Mouse (Mus musculus) megakaryocyte progenitor cell, adult 5-6 weeks (primary cell): ENCODE measurements around the gene Uxs1. TPM values are rescaled to one million over a fixed set of nuclear protein-coding genes. Genes with fewer than 3 reads are reported as not detected.

Experiments used
- ATAC-seq: replicated peaks from 2 replicates; pipeline ENCODE4 v1.8.0; 2016; ENCODE audit warnings: mild to moderate bottlenecking, moderate TSS enrichment, inconsistent platforms; ENCODE audit not compliant: poor library complexity
- total RNA-seq, 2 experiments: library from RNA; stranded (forward) in 1 of 2; stranded (reverse) in 1 of 2; fragments of 157-497, 149-512 nt in 1 of 2; fragments of 200-1000 nt in 1 of 2; gene quantifications; 2 replicates each; pipeline versions ENCODE4 v1.2.3 to v1.2.4; 2015 to 2017

Gene Uxs1
- total RNA-seq, 2 experiments from 2014 or later = 28.0 to 49.6 TPM

GRCm38 (mm10) chr1:43732657-43733056 lies 94.9 kb downstream of the Uxs1 start:
- ATAC-seq = no peak

DNA sequence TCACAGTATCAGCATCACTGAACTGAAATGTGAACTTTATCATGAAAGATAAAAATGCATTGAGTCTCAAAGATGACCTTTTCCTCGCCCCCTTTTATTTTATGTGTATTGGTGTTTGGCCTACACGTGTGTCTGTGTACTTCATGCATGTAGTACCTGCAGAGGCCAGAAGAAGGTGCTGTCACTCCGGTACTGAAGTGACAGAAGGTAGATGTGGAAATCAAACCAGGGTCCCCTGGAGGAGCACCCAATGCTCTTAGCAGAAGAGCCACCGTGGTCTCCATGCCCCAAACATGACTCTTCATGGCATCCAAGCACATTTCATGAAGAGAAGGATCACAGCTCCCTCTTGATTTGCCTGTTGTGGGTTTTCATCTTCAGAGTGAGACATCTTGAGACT lies 95.5 kb downstream of the Uxs1 start:
- ATAC-seq = 0 out of 2 replicates have a peak, but pooled peaks have one; percentile 42

GRCm38 (mm10) chr1:43730491-43730924 lies 97.1 kb downstream of the Uxs1 start, which contains the start of gene 1500015O10Rik:
Gene 1500015O10Rik (plus strand): TSS chr1:43730602.
- no peak for ATAC-seq

- no peak for ATAC-seq
Observed at GRCm38 (mm10) chr1:43722459-43722858, 105.1 kb downstream of the Uxs1 start.

DNA sequence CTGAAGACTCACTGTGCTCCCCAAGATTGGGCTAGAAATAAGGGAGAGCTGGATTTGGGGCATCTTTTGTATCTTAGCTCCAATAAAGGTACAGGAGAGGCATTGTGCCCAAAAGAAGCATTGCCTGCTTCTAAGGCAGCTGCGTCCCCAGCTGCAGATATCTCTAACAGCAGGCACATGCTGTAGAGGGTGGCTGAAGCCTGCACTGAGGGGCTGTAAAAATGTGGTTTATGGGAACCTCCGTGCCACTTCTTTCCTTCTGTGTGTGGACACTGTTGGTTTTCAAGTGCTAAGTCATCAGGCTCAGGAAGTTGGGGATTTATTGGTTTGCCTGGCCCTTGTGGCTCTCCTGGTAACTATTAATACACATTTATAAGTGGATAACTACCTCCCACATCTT lies 108.8 kb downstream of the Uxs1 start:
- ATAC-seq = no peak

GRCm38 (mm10) chr1:43717967-43718366 lies 109.6 kb downstream of the Uxs1 start:
- ATAC-seq = no peak

GRCm38 (mm10) chr1:43714841-43715240 lies 112.8 kb downstream of the Uxs1 start:
- no peak for ATAC-seq

DNA sequence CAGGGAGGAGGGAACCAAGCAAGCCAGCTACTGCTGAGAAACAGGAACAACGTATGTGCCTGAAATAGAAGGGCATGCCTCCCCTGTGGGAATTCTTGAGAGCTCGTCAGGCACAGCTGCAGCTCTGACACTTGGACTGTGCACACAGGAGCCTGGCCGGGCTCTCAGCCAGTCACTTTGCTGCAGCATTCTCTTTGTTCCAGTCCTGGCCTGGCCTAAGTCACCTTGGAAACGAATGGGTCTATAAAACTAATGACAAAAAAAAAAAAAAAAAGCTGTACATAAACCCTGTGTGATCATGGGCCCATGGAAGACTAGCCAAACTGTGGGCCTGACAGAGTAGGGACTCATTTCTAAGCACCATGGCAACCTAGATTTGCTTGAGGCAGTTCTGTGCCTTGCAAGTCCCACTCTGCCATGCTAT lies 129.0 kb downstream of the Uxs1 start:
- no peak for ATAC-seq

Other genes with a start within 250 kb of the Uxs1 start
- not detected in 2 replicates for gene 1500015O10Rik, start 97.2 kb downstream of the Uxs1 start, total RNA-seq (2015)
- gene 1500015O10Rik, start 97.2 kb downstream of the Uxs1 start, total RNA-seq (2017) = not detected in 2 replicates
- 81.2 and 93.6 TPM in 2 replicates for gene Tpp2, start 105.8 kb upstream of the Uxs1 start, total RNA-seq (2015)
- gene Tpp2, start 105.8 kb upstream of the Uxs1 start, total RNA-seq (2017) = 76.1 and 102 TPM in 2 replicates
- gene Mettl21c, start 192.2 kb upstream of the Uxs1 start, total RNA-seq (2015) = not detected in 2 replicates
- not detected in 2 replicates for gene Mettl21c, start 192.2 kb upstream of the Uxs1 start, total RNA-seq (2017)
- gene Gm8251, start 234.1 kb upstream of the Uxs1 start, total RNA-seq (2015) = 0.51 TPM in 1 of 2 replicates, not detected in the other
- 0.25 and 0.51 TPM in 2 replicates for gene Gm8251, start 234.1 kb upstream of the Uxs1 start, total RNA-seq (2017)